Mouse (Mus musculus) testis, adult 2 months (tissue): ENCODE data around the gene Stag1.

Source experiments
- CTCF ChIP-seq: fragments of 200-500 bp; IDR thresholded peaks from 2 replicates; pipeline ENCODE4 v1.5.1; 2012; ENCODE audit warnings: low read depth, mild to moderate bottlenecking, inconsistent platforms, low read length, moderate library complexity; ENCODE audit not compliant: control insufficient read depth, insufficient read depth, insufficient replicate concordance
- POLR2A ChIP-seq: fragments of 200-500 bp; IDR thresholded peaks from 2 replicates; pipeline ENCODE4 v1.6.1; 2012; ENCODE audit warnings: low read depth, mild to moderate bottlenecking, inconsistent platforms, low read length, moderate library complexity; ENCODE audit not compliant: control insufficient read depth

DNA sequence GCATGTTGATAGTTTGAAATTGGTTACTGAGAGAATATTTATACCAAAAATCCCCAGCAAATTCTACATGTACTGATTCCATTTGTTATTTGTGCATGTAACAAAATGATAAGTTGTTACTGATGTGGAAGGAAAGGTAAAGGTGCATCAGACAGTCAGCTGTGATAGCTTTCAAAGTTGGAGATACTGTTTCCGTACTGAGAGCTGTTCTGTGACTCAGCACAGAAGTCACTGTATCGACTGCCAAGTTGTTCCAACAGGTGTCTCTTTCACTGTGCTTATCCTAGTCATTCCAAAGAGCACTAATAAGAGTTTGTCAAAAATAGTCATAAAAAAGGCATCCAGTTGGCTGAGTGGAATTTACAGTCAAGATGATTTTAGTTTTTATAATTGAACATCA lies 114.1 kb downstream of the Stag1 start:
- no peak for TF ChIP-seq CTCF
- no peak for TF ChIP-seq POLR2A
